Mouse (Mus musculus) c-Kit-negative CD71-positive TER-119-positive erythroid progenitor cells, embryonic 14.5 days (primary cell): Measurements from ENCODE around the gene Slc25a30.
"Not testable (repeated sequence)": the region's sequence is repeated elsewhere in the genome, so short reads cannot be mapped to it uniquely, and the experiment has no call there.

Experiments used
- DNase-seq: peaks from one replicate; pipeline ENCODE4 v3.0.0-alpha.2; 2013; ENCODE audit warnings: low read depth, low spot score

Slc25a30 gene

GRCm38 (mm10) chr14:75793110-75793509 lies 6.3 kb upstream of the Slc25a30 start:
- DNase-seq = no peak

- DNase-seq = no peak
Measured at GRCm38 (mm10) chr14:75791372-75791771, 4.5 kb upstream of the Slc25a30 start.

GRCm38 (mm10) chr14:75790411-75790996 lies 3.7 kb upstream of the Slc25a30 start:
- DNase-seq = no peak

GRCm38 (mm10) chr14:75789291-75789690 lies 2.5 kb upstream of the Slc25a30 start:
- no peak for DNase-seq

- no peak for DNase-seq
Measured at GRCm38 (mm10) chr14:75787794-75788175, 948 bp upstream of the Slc25a30 start.

GRCm38 (mm10) chr14:75786424-75786867 lies 391 bp downstream of the Slc25a30 start:
- DNase-seq = no peak

- no peak for DNase-seq
Measured at GRCm38 (mm10) chr14:75779913-75780312, 6.9 kb downstream of the Slc25a30 start.

- DNase-seq = no peak
Measured at GRCm38 (mm10) chr14:75776637-75777036, 10.2 kb downstream of the Slc25a30 start.

- no peak for DNase-seq
Measured at GRCm38 (mm10) chr14:75773431-75773830, 13.4 kb downstream of the Slc25a30 start.

GRCm38 (mm10) chr14:75772407-75772806 lies 14.4 kb downstream of the Slc25a30 start:
- DNase-seq = not testable (repeated sequence)

GRCm38 (mm10) chr14:75771101-75771501 lies 15.7 kb downstream of the Slc25a30 start:
- no peak for DNase-seq

- no peak for DNase-seq
Measured at GRCm38 (mm10) chr14:75769334-75769733, 17.5 kb downstream of the Slc25a30 start.

- no peak for DNase-seq
Measured at GRCm38 (mm10) chr14:75768275-75768608, 18.6 kb downstream of the Slc25a30 start.

- DNase-seq = peak; percentile 53
Measured at GRCm38 (mm10) chr14:75767492-75768274, 19.2 kb downstream of the Slc25a30 start.

- DNase-seq = peak; percentile 52
Measured at GRCm38 (mm10) chr14:75761028-75761805, 25.6 kb downstream of the Slc25a30 start.

GRCm38 (mm10) chr14:75758401-75758800 lies 28.4 kb downstream of the Slc25a30 start:
- DNase-seq = no peak

- no peak for DNase-seq
Measured at GRCm38 (mm10) chr14:75757821-75758220, 29.0 kb downstream of the Slc25a30 start.

GRCm38 (mm10) chr14:75756971-75757370 lies 29.9 kb downstream of the Slc25a30 start:
- DNase-seq = no peak

- peak; percentile 82 for DNase-seq
Measured at GRCm38 (mm10) chr14:75753991-75754817, 32.6 kb downstream of the Slc25a30 start, which contains the start of gene Cog3. Cog3 (minus strand) TSS chr14:75754517.

- no peak for DNase-seq
Measured at GRCm38 (mm10) chr14:75753206-75753605, 33.6 kb downstream of the Slc25a30 start.

- DNase-seq = no peak
Measured at GRCm38 (mm10) chr14:75751040-75751439, 35.8 kb downstream of the Slc25a30 start.
